Mouse (Mus musculus): ENCODE results near the gene Tfe3.

GRCm38 (mm10) chrX:7728215-7728921, 34.0 kb upstream of the Tfe3 start, which contains the start of gene Praf2:
- TF ChIP-seq CTCF (IDR thresholded peaks at IDR 0.05; ENCODE audit: low read depth) (0 out of 2 replicates have a peak, but pooled peaks have one; percentile 13), EP300 (IDR thresholded peaks at IDR 0.05; ENCODE audit: low read depth) (no peak)

Data from liver, embryonic 14.5 days (tissue).